Comparison of ENCODE assay signal across 14 mouse cellular contexts in genomic region chr3:115788525-115788924, GRCm38 (mm10).
"Had no signal": no experiment of that assay in that cellular context is flagged by ENCODE, and none has a peak within 500 bp of the region (broad histone marks: within the 10 kb centered on the region; RNA-seq: fewer than 3 reads in every experiment).

No protein-coding gene starts in this region.

- DNase-seq: left cerebral cortex, postnatal 4 days; liver, postnatal 0 days; right cerebral cortex, adult 18-20 months; right cerebral cortex, postnatal 14 days; right cerebral cortex, postnatal 4 days; thymus, adult 2 months; thymus, postnatal 14 days; thymus, postnatal 4 days had no signal

- H3K27me3 ChIP-seq: limb, embryonic 12.5 days; limb, embryonic 15.5 days; midbrain, embryonic 12.5 days; midbrain, embryonic 15.5 days; neural tube, embryonic 12.5 days; neural tube, embryonic 15.5 days had no signal

- ATAC-seq: liver, postnatal 0 days; midbrain, embryonic 15.5 days had no signal
